Mouse (Mus musculus): Measurements from ENCODE around the gene Bud23. TPM values are rescaled to one million over a fixed set of nuclear protein-coding genes. Genes with fewer than 3 reads are reported as not detected.

Bud23 gene
- total and polyA plus RNA-seq, 3 experiments, result 101 to 222 TPM; not detected in 1

DNA sequence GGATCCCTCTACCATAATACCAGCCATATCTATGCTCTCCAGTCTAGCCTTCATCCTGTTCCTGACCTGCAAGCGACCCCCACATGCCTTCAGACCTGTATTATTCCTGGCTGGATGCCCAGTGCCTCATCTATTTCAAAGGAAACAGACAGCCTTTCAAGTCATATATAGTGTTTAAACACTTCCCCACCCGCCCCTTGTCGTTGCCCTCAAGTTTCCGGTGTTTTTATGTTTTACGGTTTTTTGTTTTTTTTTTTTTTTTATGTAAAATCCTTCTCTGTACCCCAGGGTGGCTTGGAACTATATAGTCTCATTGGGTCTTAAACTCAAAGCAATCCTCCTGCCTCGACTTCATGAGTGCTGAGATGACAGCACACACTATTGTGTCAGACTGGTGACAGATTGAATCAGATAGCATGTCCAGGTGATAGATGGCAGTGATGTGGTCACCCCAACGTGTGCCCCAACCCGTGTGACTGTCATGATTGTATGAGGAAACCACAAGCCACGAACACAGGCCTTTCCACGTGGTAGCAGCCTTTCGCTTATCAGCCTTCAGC is 40.0 kb downstream of the Bud23 start:
- H3K79me2 ChIP-seq (ENCODE audit: control insufficient read depth, insufficient read depth, low read length, poor library complexity), result peaks cover 2% of the 10 kb centered on the region; the same call in 1 of the 2 replicates
- H3K9me3 ChIP-seq (replicated peaks; ENCODE audit: insufficient read depth, low read length), result no peaks in the 10 kb centered on the region
- H3K27me3 ChIP-seq (ENCODE audit: control insufficient read depth in 1 of 2, insufficient read depth in 2 of 2, low read length in 2 of 2), result no peaks in the 10 kb centered on the region
- H3K9ac ChIP-seq (ENCODE audit: control insufficient read depth, low read depth, low read length, poor library complexity, severe bottlenecking), result no peak overlapping the region
- H3K27ac ChIP-seq (ENCODE audit: control insufficient read depth, low read depth, low read length), result no peak overlapping the region; the same call in 1 of the 2 replicates
- DNase-seq (ENCODE audit: low read depth, low spot score), result peak; percentile 74
- no peak overlapping the region for H3K4me3 ChIP-seq (ENCODE audit: control insufficient read depth in 1 of 2, insufficient read depth in 1 of 2, low read depth in 2 of 2, low read length in 2 of 2)
- peaks cover 0 to 22% of the 10 kb centered on the region in 2 experiments; a peak in 2 of 4 replicates for H3K36me3 ChIP-seq (ENCODE audit: control insufficient read depth in 1 of 2, insufficient read depth in 2 of 2, low read length in 2 of 2)
- peaks cover 12 to 36% of the 10 kb centered on the region in 2 experiments for H3K4me1 ChIP-seq (ENCODE audit: control insufficient read depth in 1 of 2, insufficient read depth in 2 of 2, low read length in 2 of 2)
- peak; percentile 46 for TF ChIP-seq SIN3A (IDR thresholded peaks at IDR 0.05; ENCODE audit: low read length)
- no peak; the same call in 1 of the 2 replicates for TF ChIP-seq ETS1 (IDR thresholded peaks at IDR 0.05; ENCODE audit: low read depth, low read length)
- TF ChIP-seq TBP (IDR thresholded peaks at IDR 0.05; ENCODE audit: low read depth, low read length), result no peak
- TF ChIP-seq POLR2AphosphoS5 (IDR thresholded peaks at IDR 0.05; ENCODE audit: borderline replicate concordance, low read depth, low read length), result no peak
- no peak for TF ChIP-seq USF1 (IDR thresholded peaks at IDR 0.05; ENCODE audit: low read depth, low read length)
- TF ChIP-seq SMC3 (IDR thresholded peaks at IDR 0.05; ENCODE audit: low read depth, low read length), result no peak
- TF ChIP-seq MEF2A (IDR thresholded peaks at IDR 0.05; ENCODE audit: extremely low read depth, insufficient replicate concordance, low read depth, low read length, poor library complexity, severe bottlenecking), result no peak
- TF ChIP-seq USF2 (IDR thresholded peaks at IDR 0.05; ENCODE audit: borderline replicate concordance in 1 of 2, insufficient read depth in 1 of 2, low read depth in 1 of 2, low read length in 2 of 2), result no peak
- TF ChIP-seq UBTF (IDR thresholded peaks at IDR 0.05; ENCODE audit: borderline replicate concordance, insufficient read depth, low read depth, low read length), result no peak
- TF ChIP-seq MAZ (IDR thresholded peaks at IDR 0.05; ENCODE audit: low read depth, low read length), result no peak
- no peak for TF ChIP-seq NRF1 (IDR thresholded peaks at IDR 0.05; ENCODE audit: insufficient read depth, low read depth, low read length, poor library complexity, severe bottlenecking)
- TF ChIP-seq JUND (IDR thresholded peaks at IDR 0.05; ENCODE audit: low read depth, low read length), result no peak
- peak; percentile 51; the same call in 1 of the 2 replicates for TF ChIP-seq ZKSCAN1 (IDR thresholded peaks at IDR 0.05; ENCODE audit: low read depth, low read length)
- TF ChIP-seq GATA1 (IDR thresholded peaks at IDR 0.05; ENCODE audit: low read depth, low read length), result no peak; the same call in 1 of the 2 replicates
- TF ChIP-seq CHD2 (IDR thresholded peaks at IDR 0.05; ENCODE audit: low read length), result no peak
- TF ChIP-seq MYC (IDR thresholded peaks at IDR 0.05; ENCODE audit: low read depth, low read length), result 0 out of 2 replicates have a peak, but pooled peaks have one; percentile 39
- no peak for TF ChIP-seq GABPA (IDR thresholded peaks at IDR 0.05; ENCODE audit: low read depth, low read length)
- no peak for TF ChIP-seq RAD21 (IDR thresholded peaks at IDR 0.05; ENCODE audit: low read depth, low read length)
- TF ChIP-seq MAFK (IDR thresholded peaks at IDR 0.05; ENCODE audit: borderline replicate concordance, low read depth, low read length), result no peak
- 0 out of 2 replicates have a peak, but pooled peaks have one; percentile 16 for TF ChIP-seq TCF12 (IDR thresholded peaks at IDR 0.05; ENCODE audit: low read depth, low read length)
- no peak for TF ChIP-seq MXI1 (IDR thresholded peaks at IDR 0.05; ENCODE audit: low read depth, low read length)
- TF ChIP-seq HCFC1 (IDR thresholded peaks at IDR 0.05; ENCODE audit: low read depth, low read length), result no peak
- 0 out of 2 replicates have a peak, but pooled peaks have one; percentile 16 for TF ChIP-seq MYB (IDR thresholded peaks at IDR 0.05; ENCODE audit: low read depth, low read length)
- TF ChIP-seq E2F4 (IDR thresholded peaks at IDR 0.05; ENCODE audit: borderline replicate concordance, low read depth, low read length), result no peak
- peak; percentile 61 for TF ChIP-seq MAX (IDR thresholded peaks at IDR 0.05; ENCODE audit: low read length)
- TF ChIP-seq POLR2AphosphoS2 (IDR thresholded peaks at IDR 0.05; ENCODE audit: low read length), result no peak
- TF ChIP-seq KAT2A (conservative IDR thresholded peaks at IDR 0.05; ENCODE audit: low read depth, low read length), result no peak
- no peak for TF ChIP-seq CHD1 (IDR thresholded peaks at IDR 0.05; ENCODE audit: low read depth, low read length)
- TF ChIP-seq EP300 (IDR thresholded peaks at IDR 0.05; ENCODE audit: low read depth in 1 of 2, low read length in 2 of 2), result peak; percentile 16 to 24; a peak in 2 of 4 replicates
- no peak for TF ChIP-seq POLR2A (IDR thresholded peaks at IDR 0.05; ENCODE audit: control insufficient read depth in 1 of 2, insufficient read depth in 1 of 2, low read depth in 1 of 2, low read length in 2 of 2, poor library complexity in 1 of 2)
- peak; percentile 33; the same call in 1 of the 2 replicates for TF ChIP-seq BHLHE40 (IDR thresholded peaks at IDR 0.05; ENCODE audit: borderline replicate concordance, low read depth, low read length)
- no peak for TF ChIP-seq ZC3H11A (IDR thresholded peaks at IDR 0.05; ENCODE audit: low read depth, low read length)
- no peak for TF ChIP-seq ELF1 (IDR thresholded peaks at IDR 0.05; ENCODE audit: low read depth, low read length)
- no peak for TF ChIP-seq ZMIZ1 (IDR thresholded peaks at IDR 0.05; ENCODE audit: low read depth, low read length)
- TF ChIP-seq NELFE (IDR thresholded peaks at IDR 0.05; ENCODE audit: low read depth, low read length), result no peak
- TF ChIP-seq CTCF (IDR thresholded peaks at IDR 0.05 in 2 of 3, conservative IDR thresholded peaks at IDR 0.05 in 1 of 3; ENCODE audit: control insufficient read depth in 1 of 3, insufficient read depth in 1 of 3, low read depth in 2 of 3, low read length in 3 of 3, poor library complexity in 1 of 3, severe bottlenecking in 1 of 3), result no peak
- peak; percentile 78 for TF ChIP-seq TAL1 (IDR thresholded peaks at IDR 0.05; ENCODE audit: low read length)
